Mouse (Mus musculus) CH12.LX (cell line): ENCODE measurements around the gene Prkaa1. TPM values are rescaled to one million over a fixed set of nuclear protein-coding genes. Genes with fewer than 3 reads are reported as not detected.

Experiments
- DNase-seq: peaks from one replicate; pipeline ENCODE4 v3.0.0-alpha.2; 2013; ENCODE audit errors: extremely low read depth
- H3K27ac ChIP-seq: 2 replicates; pipeline ENCODE4 v1.5.1; 2012; ENCODE audit warnings: low read depth, mild to moderate bottlenecking, control low read depth, moderate library complexity; ENCODE audit not compliant: insufficient read depth
- H3K27me3 ChIP-seq: replicated peaks from 2 replicates; pipeline ENCODE3; 2012; ENCODE audit warnings: inconsistent platforms
- H3K36me3 ChIP-seq, 2 experiments: replicated peaks in 1 of 2; 2 replicates each; pipeline versions ENCODE3 to v1.6.1; 2012; ENCODE audit warnings: inconsistent platforms in 1 of 2, low read length in 1 of 2, mild to moderate bottlenecking in 1 of 2, mixed read lengths in 1 of 2, moderate library complexity in 1 of 2; ENCODE audit not compliant: control insufficient read depth in 1 of 2, insufficient read depth in 1 of 2
- H3K4me1 ChIP-seq, 2 experiments: 2 replicates each; pipeline ENCODE4 v1.6.1; 2012; ENCODE audit warnings: inconsistent platforms in 1 of 2, moderate library complexity in 1 of 2; ENCODE audit not compliant: insufficient read depth in 2 of 2, control insufficient read depth in 1 of 2
- H3K4me2 ChIP-seq: 2 replicates; pipeline ENCODE4 v1.6.1; 2012; ENCODE audit warnings: low read depth, mild to moderate bottlenecking, control low read depth; ENCODE audit not compliant: poor library complexity, insufficient read depth, severe bottlenecking
- H3K4me3 ChIP-seq, 3 experiments: fragments of 150-350 bp in 1 of 3; sonication (generic) in 1 of 3; replicated peaks in 1 of 3; 2 replicates each; pipeline versions ENCODE3 to v1.5.1; 2011 to 2012; ENCODE audit warnings: low read depth in 2 of 3, low read length in 2 of 3, mild to moderate bottlenecking in 2 of 3, moderate library complexity in 2 of 3, control low read depth in 1 of 3, improper control_type of control experiment in 1 of 3, inconsistent platforms in 1 of 3, mixed read lengths in 1 of 3; ENCODE audit not compliant: poor library complexity in 1 of 3
- H3K79me2 ChIP-seq: replicated peaks from 2 replicates; pipeline ENCODE4 v1.6.1; 2012; ENCODE audit warnings: mild to moderate bottlenecking, moderate library complexity; ENCODE audit not compliant: control insufficient read depth, poor library complexity, insufficient read depth, severe bottlenecking; ENCODE audit errors: extremely low read depth
- H3K9ac ChIP-seq: 2 replicates; pipeline ENCODE4 v1.6.1; 2012; ENCODE audit warnings: low read depth, mild to moderate bottlenecking, control low read depth, moderate library complexity; ENCODE audit not compliant: insufficient read depth
- H3K9me3 ChIP-seq: replicated peaks from 2 replicates; pipeline ENCODE3; 2012; ENCODE audit warnings: low read length, inconsistent platforms, mixed read lengths
- CHD2 ChIP-seq: IDR thresholded peaks from 2 replicates; pipeline ENCODE4 v1.6.1; 2011; ENCODE audit warnings: low read length, improper control_type of control experiment
- CTCF ChIP-seq, 2 experiments: IDR thresholded peaks in 1 of 2; conservative IDR thresholded peaks in 1 of 2; 2 replicates each; pipeline ENCODE4 v1.5.1; 2011 to 2012; ENCODE audit warnings: low read depth in 2 of 2, low read length in 2 of 2, improper control_type of control experiment in 1 of 2, inconsistent platforms in 1 of 2, mild to moderate bottlenecking in 1 of 2, moderate library complexity in 1 of 2
- E2F4 ChIP-seq: IDR thresholded peaks from 2 replicates; pipeline ENCODE4 v1.6.1; 2011; ENCODE audit warnings: low read depth, low read length, improper control_type of control experiment; ENCODE audit not compliant: insufficient replicate concordance
- ELF1 ChIP-seq: IDR thresholded peaks from 2 replicates; pipeline ENCODE4 v1.6.1; 2014; ENCODE audit warnings: low read depth, mild to moderate bottlenecking, inconsistent platforms, low read length, improper control_type of control experiment
- EP300 ChIP-seq: IDR thresholded peaks from 2 replicates; pipeline ENCODE4 v1.6.1; 2011; ENCODE audit warnings: low read length, improper control_type of control experiment
- HCFC1 ChIP-seq: IDR thresholded peaks from 2 replicates; pipeline ENCODE4 v1.6.1; 2012; ENCODE audit warnings: low read depth, mild to moderate bottlenecking, inconsistent platforms, low read length, improper control_type of control experiment
- KAT2A ChIP-seq: IDR thresholded peaks from 2 replicates; pipeline ENCODE4 v1.6.1; 2012; ENCODE audit warnings: low read length, improper control_type of control experiment, inconsistent platforms; ENCODE audit not compliant: insufficient replicate concordance
- MXI1 ChIP-seq: IDR thresholded peaks from 2 replicates; pipeline ENCODE4 v1.6.1; 2011; ENCODE audit warnings: mild to moderate bottlenecking, low read depth, low read length, improper control_type of control experiment
- MYC ChIP-seq: IDR thresholded peaks from 2 replicates; pipeline ENCODE4 v1.6.1; 2011; ENCODE audit warnings: low read depth, mild to moderate bottlenecking, improper control_type of control experiment, low read length
- NELFE ChIP-seq: IDR thresholded peaks from 2 replicates; pipeline ENCODE4 v1.6.1; 2011; ENCODE audit warnings: low read depth, low read length, improper control_type of control experiment
- POLR2A ChIP-seq: IDR thresholded peaks from 2 replicates; pipeline ENCODE4 v1.6.1; 2011; ENCODE audit warnings: low read depth, mild to moderate bottlenecking, improper control_type of control experiment, low read length
- RCOR1 ChIP-seq: conservative IDR thresholded peaks from 2 replicates; pipeline ENCODE4 v1.6.1; 2012; ENCODE audit warnings: low read depth, mild to moderate bottlenecking, inconsistent platforms, low read length, improper control_type of control experiment
- SIN3A ChIP-seq: IDR thresholded peaks from 2 replicates; pipeline ENCODE4 v1.6.1; 2012; ENCODE audit warnings: low read length, improper control_type of control experiment, inconsistent platforms
- TCF12 ChIP-seq: IDR thresholded peaks from 2 replicates; pipeline ENCODE4 v1.6.1; 2014; ENCODE audit warnings: low read depth, mild to moderate bottlenecking, inconsistent platforms, low read length, improper control_type of control experiment
- USF2 ChIP-seq: conservative IDR thresholded peaks from 2 replicates; pipeline ENCODE4 v1.6.1; 2011; ENCODE audit warnings: low read depth, low read length, improper control_type of control experiment
- ZC3H11A ChIP-seq: IDR thresholded peaks from 2 replicates; pipeline ENCODE4 v1.6.1; 2012; ENCODE audit warnings: low read depth, mild to moderate bottlenecking, inconsistent platforms, low read length, improper control_type of control experiment
- ZKSCAN1 ChIP-seq: IDR thresholded peaks from 2 replicates; pipeline ENCODE4 v1.6.1; 2012; ENCODE audit warnings: low read depth, inconsistent platforms, low read length, improper control_type of control experiment, borderline replicate concordance
- ZNF384 ChIP-seq: IDR thresholded peaks from 2 replicates; pipeline ENCODE4 v1.6.1; 2012; ENCODE audit warnings: low read depth, low read length, improper control_type of control experiment, inconsistent platforms
- dilution Hi-C: fragments of 300-500 bp; cut with MboI; formaldehyde crosslinking; loops from 2 replicates; pipeline ENCODE4 v1.14.3; 2020; ENCODE audit warnings: low sequenced_read_pairs; ENCODE audit not compliant: extremely low pct_unique_long_range_greater_than_20kb, extremely low pct_ligation_motif_present
- in situ Hi-C: fragments of 300-500 bp; cut with MboI; formaldehyde crosslinking; loops from 3 replicates; pipeline ENCODE4 v1.14.3; 2019; ENCODE audit warnings: low sequenced_read_pairs, low pct_ligation_motif_present, low pct_unique_long_range_greater_than_20kb, mixed read lengths
- polyA plus RNA-seq: library from polyadenylated mRNA; unstranded; fragments of >175 nt; gene quantifications from 2 replicates; pipeline ENCODE4 v1.2.1, GENCODE M21; 2012; ENCODE audit warnings: low read depth; ENCODE audit not compliant: insufficient read length
- total RNA-seq, 2 experiments: library from RNA; depleted of rRNA; stranded (reverse); fragments of 300-350 nt in 1 of 2; fragments of >200 nt in 1 of 2; gene quantifications; 2 replicates each; pipeline ENCODE4 v1.2.3; 2012 to 2014

Prkaa1 gene
- total and polyA plus RNA-seq, 3 experiments = 12.6 to 25.4 (median 21.2) TPM

DNA sequence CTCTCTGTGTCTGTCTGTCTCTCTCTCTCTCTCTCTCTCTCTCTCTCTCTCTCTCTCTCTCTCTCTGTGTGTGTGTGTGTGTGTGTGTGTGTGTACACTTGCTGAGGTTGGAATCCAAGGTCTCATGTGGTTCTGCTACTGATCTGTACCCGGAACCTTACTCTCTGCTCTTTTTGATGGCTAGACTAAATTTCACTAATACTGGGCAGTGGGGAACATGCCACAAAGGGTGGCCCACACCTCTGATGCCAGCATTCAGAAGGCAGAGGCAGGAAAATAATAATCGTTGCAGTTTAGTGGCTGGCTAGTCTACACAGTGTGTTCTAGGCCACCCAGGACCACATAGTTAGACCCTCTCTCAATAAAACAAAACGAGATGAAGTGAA lies 35.0 kb upstream of the Prkaa1 start:
- H3K4me2 ChIP-seq = peak overlapping the region; percentile 69; the same call in 1 of the 2 replicates
- peak overlapping the region; percentile 23 to 94 (median 71) for H3K4me3 ChIP-seq
- no peak for DNase-seq
- in situ Hi-C loops (loop anchor here (25.0 kb wide), 1 partner anchor 1071 kb away; the partner anchor contains the start of gene Oxct1), dilution Hi-C loops (no loop called here)
- TF ChIP-seq ZNF384 (no peak), MXI1 (no peak), USF2 (no peak), SIN3A (no peak), POLR2A (0 out of 2 replicates have a peak, but pooled peaks have one; percentile 4), ZKSCAN1 (no peak), MYC (no peak), NELFE (no peak)
- H3K27ac ChIP-seq = no peak overlapping the region
- no peaks in the 10 kb centered on the region for H3K9me3 ChIP-seq
- peaks cover 0 to 8% of the 10 kb centered on the region in 2 experiments; a peak in 3 of 4 replicates for H3K4me1 ChIP-seq
- peaks cover 8 to 22% of the 10 kb centered on the region in 2 experiments for H3K36me3 ChIP-seq
- no peaks in the 10 kb centered on the region for H3K27me3 ChIP-seq
- H3K79me2 ChIP-seq = no peaks in the 10 kb centered on the region
- peak overlapping the region; percentile 94 for H3K9ac ChIP-seq

DNA sequence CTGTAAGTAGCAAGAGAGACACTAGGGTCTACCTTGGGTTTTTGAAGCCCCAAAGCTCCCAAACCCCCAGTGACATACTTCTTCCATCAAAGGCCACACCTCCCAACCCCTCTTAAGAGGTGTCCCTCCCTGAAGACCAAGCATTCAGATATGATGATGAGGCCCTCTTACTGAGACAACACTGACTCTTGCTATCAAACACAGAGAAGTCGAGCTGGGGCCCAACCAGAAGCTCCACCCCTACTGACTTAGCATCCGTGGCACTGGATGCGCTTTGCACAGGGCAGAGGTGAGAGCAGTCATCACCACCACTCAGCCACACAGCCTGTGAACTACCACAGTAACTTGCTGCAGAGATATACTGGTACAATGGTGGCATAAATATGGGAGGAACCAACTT lies 31.0 kb upstream of the Prkaa1 start:
- in situ Hi-C loops = loop anchor here (25.0 kb wide), 1 partner anchor 1075 kb away; the partner anchor contains the start of gene Oxct1
- no peak for TF ChIP-seq EP300
- no peak for TF ChIP-seq RCOR1
- no peak for TF ChIP-seq CHD2
- TF ChIP-seq HCFC1 = no peak
- TF ChIP-seq POLR2A = no peak
- TF ChIP-seq TCF12 = no peak
- TF ChIP-seq CTCF (conservative IDR thresholded peaks at IDR 0.05 in 1 of 2, IDR thresholded peaks at IDR 0.05 in 1 of 2; ENCODE audit: low read depth in 2 of 2, low read length in 2 of 2) = no peak
- TF ChIP-seq KAT2A = no peak
- no peak for TF ChIP-seq ZC3H11A
- TF ChIP-seq E2F4 = no peak
- no peak for TF ChIP-seq ELF1
- no peaks in the 10 kb centered on the region for H3K27me3 ChIP-seq
- H3K27ac ChIP-seq = no peak overlapping the region
- H3K4me1 ChIP-seq = peaks cover 3 to 15% of the 10 kb centered on the region in 2 experiments; a peak in 3 of 4 replicates
- H3K4me3 ChIP-seq = no peak overlapping the region
- H3K79me2 ChIP-seq = peaks cover 14% of the 10 kb centered on the region
- dilution Hi-C loops = no loop called here
- H3K4me2 ChIP-seq = no peak overlapping the region
- no peaks in the 10 kb centered on the region for H3K9me3 ChIP-seq
- no peak for DNase-seq
- H3K9ac ChIP-seq = no peak overlapping the region
- peaks cover 3 to 8% of the 10 kb centered on the region in 2 experiments for H3K36me3 ChIP-seq
